Mouse (Mus musculus): ENCODE results near the gene Olfr204. TPM values are rescaled to one million over a fixed set of nuclear protein-coding genes. Genes with fewer than 3 reads are reported as not detected.
"Not testable (repeated sequence)": the region's sequence is repeated elsewhere in the genome, so short reads cannot be mapped to it uniquely, and the experiment has no call there.

The Olfr204 gene
- polyA plus RNA-seq, 1 experiment from 2014 or later = not detected

- DNase-seq (ENCODE audit: low spot score) (no peak), ATAC-seq (ENCODE audit: low FRiP score, low TSS enrichment) (no peak)
- Histone ChIP-seq H3K4me1 (replicated peaks; ENCODE audit: control insufficient read depth, insufficient read depth) (no peaks in the 10 kb centered on the region), H3K36me3 (ENCODE audit: control insufficient read depth, insufficient read depth, low read length) (no peaks in the 10 kb centered on the region), H3K4me2 (replicated peaks; ENCODE audit: low read depth) (no peak within 1 kb of the TSS), H3K9ac (ENCODE audit: low read length) (no peak within 1 kb of the TSS), H3K27me3 (ENCODE audit: control insufficient read depth, insufficient read depth, low read length) (no peaks in the 10 kb centered on the region), H3K27ac (replicated peaks) (no peak within 1 kb of the TSS), H3K9me3 (ENCODE audit: control insufficient read depth, low read length) (no peaks in the 10 kb centered on the region), H3K4me3 (ENCODE audit: low read depth, low read length) (no peak within 1 kb of the TSS)
- no peak for TF ChIP-seq EP300 (optimal IDR thresholded peaks at IDR 0.05)
- no peak for TF ChIP-seq CTCF (IDR thresholded peaks at IDR 0.05; ENCODE audit: low read depth)
- 77% methylated on average over 1 of the region's 1 CpGs for WGBS
These were observed 31.4 kb downstream of the Olfr204 start, which contains the start of gene Olfr202 for GRCm38 (mm10) chr16:59286693-59287092. Gene Olfr202, minus strand, starts transcription at chr16:59286793.

- no peak for DNase-seq (ENCODE audit: low spot score)
- no peaks in the 10 kb centered on the region for H3K27me3 ChIP-seq (ENCODE audit: control insufficient read depth, insufficient read depth, low read length)
- H3K36me3 ChIP-seq (ENCODE audit: control insufficient read depth, insufficient read depth, low read length) = no peaks in the 10 kb centered on the region
- no peak overlapping the region for H3K9ac ChIP-seq (ENCODE audit: low read length)
- no peak for ATAC-seq (ENCODE audit: low FRiP score, low TSS enrichment)
- H3K9me3 ChIP-seq (ENCODE audit: control insufficient read depth, low read length) = no peaks in the 10 kb centered on the region
- H3K4me1 ChIP-seq (replicated peaks; ENCODE audit: control insufficient read depth, insufficient read depth) = no peaks in the 10 kb centered on the region
- no peak overlapping the region for H3K4me3 ChIP-seq (ENCODE audit: low read depth, low read length)
- no peak overlapping the region for H3K4me2 ChIP-seq (replicated peaks; ENCODE audit: low read depth)
- H3K27ac ChIP-seq (replicated peaks) = no peak overlapping the region
- 54% methylated on average over 1 of the region's 1 CpGs for WGBS
- TF ChIP-seq CTCF (IDR thresholded peaks at IDR 0.05; ENCODE audit: low read depth) (no peak), EP300 (optimal IDR thresholded peaks at IDR 0.05) (no peak)
These were observed 34.6 kb downstream of the Olfr204 start for GRCm38 (mm10) chr16:59283476-59283875.

- no peak for TF ChIP-seq CTCF (IDR thresholded peaks at IDR 0.05; ENCODE audit: low read depth)
- no peak for TF ChIP-seq EP300 (optimal IDR thresholded peaks at IDR 0.05)
- Histone ChIP-seq H3K9ac (ENCODE audit: low read length) (no peak overlapping the region), H3K36me3 (ENCODE audit: control insufficient read depth, insufficient read depth, low read length) (no peaks in the 10 kb centered on the region), H3K9me3 (ENCODE audit: control insufficient read depth, low read length) (no peaks in the 10 kb centered on the region), H3K27me3 (ENCODE audit: control insufficient read depth, insufficient read depth, low read length) (no peaks in the 10 kb centered on the region), H3K4me3 (ENCODE audit: low read depth, low read length) (no peak overlapping the region), H3K4me2 (replicated peaks; ENCODE audit: low read depth) (no peak overlapping the region), H3K27ac (replicated peaks) (no peak overlapping the region), H3K4me1 (replicated peaks; ENCODE audit: control insufficient read depth, insufficient read depth) (no peaks in the 10 kb centered on the region)
- 74% methylated on average over 3 of the region's 3 CpGs for WGBS
- ATAC-seq (ENCODE audit: low FRiP score, low TSS enrichment) (no peak), DNase-seq (ENCODE audit: low spot score) (no peak)
These were observed 37.5 kb downstream of the Olfr204 start for GRCm38 (mm10) chr16:59280542-59280941.

- not testable (repeated sequence) for H3K9me3 ChIP-seq (ENCODE audit: control insufficient read depth, low read length); H3K27me3 ChIP-seq (ENCODE audit: control insufficient read depth, insufficient read depth, low read length); H3K4me3 ChIP-seq (ENCODE audit: low read depth, low read length); H3K27ac ChIP-seq (replicated peaks); DNase-seq (ENCODE audit: low spot score); H3K9ac ChIP-seq (ENCODE audit: low read length); H3K36me3 ChIP-seq (ENCODE audit: control insufficient read depth, insufficient read depth, low read length); H3K4me1 ChIP-seq (replicated peaks; ENCODE audit: control insufficient read depth, insufficient read depth); H3K4me2 ChIP-seq (replicated peaks; ENCODE audit: low read depth); ATAC-seq (ENCODE audit: low FRiP score, low TSS enrichment)
- WGBS = 85% methylated on average over 4 of the region's 4 CpGs
These were observed 45.5 kb downstream of the Olfr204 start, which contains the start of gene Olfr201 for GRCm38 (mm10) chr16:59272532-59272931. Gene Olfr201, minus strand, starts transcription at chr16:59272632.

GRCm38 (mm10) chr16:59269097-59269496 is 49.0 kb downstream of the Olfr204 start:
- H3K9me3 ChIP-seq (ENCODE audit: control insufficient read depth, low read length); H3K27me3 ChIP-seq (ENCODE audit: control insufficient read depth, insufficient read depth, low read length); H3K4me2 ChIP-seq (replicated peaks; ENCODE audit: low read depth); H3K27ac ChIP-seq (replicated peaks); H3K9ac ChIP-seq (ENCODE audit: low read length); H3K36me3 ChIP-seq (ENCODE audit: control insufficient read depth, insufficient read depth, low read length); DNase-seq (ENCODE audit: low spot score); H3K4me3 ChIP-seq (ENCODE audit: low read depth, low read length); ATAC-seq (ENCODE audit: low FRiP score, low TSS enrichment); H3K4me1 ChIP-seq (replicated peaks; ENCODE audit: control insufficient read depth, insufficient read depth): not testable (repeated sequence)
- WGBS = 66% methylated on average over 4 of the region's 4 CpGs

Other genes with a start within 250 kb of the Olfr204 start
- not detected in 2 replicates for gene Olfr190, start 240.2 kb downstream of the Olfr204 start, polyA plus RNA-seq (2015; fragmentation: Nextera tagmentation; extraction: Ambion mirVana)
- not detected in 2 replicates for gene Olfr191, start 228.4 kb downstream of the Olfr204 start, polyA plus RNA-seq (2015; fragmentation: Nextera tagmentation; extraction: Ambion mirVana)
- gene Olfr193, start 206.4 kb downstream of the Olfr204 start, polyA plus RNA-seq (2015; fragmentation: Nextera tagmentation; extraction: Ambion mirVana) = not detected in 2 replicates
- not detected in 2 replicates for gene Olfr194, start 197.2 kb downstream of the Olfr204 start, polyA plus RNA-seq (2015; fragmentation: Nextera tagmentation; extraction: Ambion mirVana)
- not detected in 2 replicates for gene Olfr195, start 171.2 kb downstream of the Olfr204 start, polyA plus RNA-seq (2015; fragmentation: Nextera tagmentation; extraction: Ambion mirVana)
- gene Olfr196, start 147.8 kb downstream of the Olfr204 start, polyA plus RNA-seq (2015; fragmentation: Nextera tagmentation; extraction: Ambion mirVana) = not detected in 2 replicates
- gene Olfr198, start 114.7 kb downstream of the Olfr204 start, polyA plus RNA-seq (2015; fragmentation: Nextera tagmentation; extraction: Ambion mirVana) = not detected in 2 replicates
- not detected in 2 replicates for gene Olfr199, start 98.5 kb downstream of the Olfr204 start, polyA plus RNA-seq (2015; fragmentation: Nextera tagmentation; extraction: Ambion mirVana)
- not detected in 2 replicates for gene Olfr201, start 45.6 kb downstream of the Olfr204 start, polyA plus RNA-seq (2015; fragmentation: Nextera tagmentation; extraction: Ambion mirVana)
- gene Olfr202, start 31.5 kb downstream of the Olfr204 start, polyA plus RNA-seq (2015; fragmentation: Nextera tagmentation; extraction: Ambion mirVana) = not detected in 2 replicates
- gene Olfr203, start 19.4 kb downstream of the Olfr204 start, polyA plus RNA-seq (2015; fragmentation: Nextera tagmentation; extraction: Ambion mirVana) = not detected in 2 replicates
- not detected in 2 replicates for gene Olfr205, start 12.9 kb upstream of the Olfr204 start, polyA plus RNA-seq (2015; fragmentation: Nextera tagmentation; extraction: Ambion mirVana)
- not detected in 2 replicates for gene Olfr206, start 31.0 kb upstream of the Olfr204 start, polyA plus RNA-seq (2015; fragmentation: Nextera tagmentation; extraction: Ambion mirVana)
- not detected in 2 replicates for gene Olfr209, start 45.7 kb upstream of the Olfr204 start, polyA plus RNA-seq (2015; fragmentation: Nextera tagmentation; extraction: Ambion mirVana)
- not detected in 2 replicates for gene Gabrr3, start 89.1 kb upstream of the Olfr204 start, polyA plus RNA-seq (2015; fragmentation: Nextera tagmentation; extraction: Ambion mirVana)
- 22.7 and 23.4 TPM in 2 replicates for gene Riox2, start 153.5 kb upstream of the Olfr204 start, polyA plus RNA-seq (2015; fragmentation: Nextera tagmentation; extraction: Ambion mirVana)

Data from stomach, postnatal 0 days (tissue).